Comparison of ENCODE assay signal across 10 mouse cellular contexts in genomic region chr6:19869697-19870096, GRCm38 (mm10).
DNase-seq lines count a peak whose midpoint lies in the region.
"Had no signal": no experiment of that assay in that cellular context is flagged by ENCODE, and none has a peak within 500 bp of the region (broad histone marks: within the 10 kb centered on the region; RNA-seq: fewer than 3 reads in every experiment).

No protein-coding gene starts in this region.

- DNase-seq in left cerebral cortex, postnatal 4 days: peak; percentile 66
- DNase-seq in left cerebral cortex, postnatal 10 days (ENCODE audit: extremely low spot score in 1 of 2, low spot score in 2 of 2): no peak
- peak; percentile 75 to 77 for DNase-seq in cerebellum, adult 18-20 months
- peak; percentile 66 to 73 for DNase-seq in cerebellum, postnatal 36 days
- peak; percentile 36 to 84 for DNase-seq in layer of hippocampus, postnatal 14 days (ENCODE audit: low spot score in 2 of 2)
- no peak for DNase-seq in heart, adult 8-10 months (ENCODE audit: low spot score)
- DNase-seq in lung, postnatal 14 days: no peak
- DNase-seq: heart, adult 2 months; heart, postnatal 10 days; lung, adult 2 months had no signal

- intact Hi-C loops in left cerebral cortex, postnatal 4 days (cut with DNase I): no loop called here
- intact Hi-C loops in left cerebral cortex, postnatal 10 days (cut with DNase I): no loop called here

Comparison
In these comparisons a context has a peak if more than half of its experiments do, and no peak if none do; other contexts are left out.
1. DNase-seq: peak in left cerebral cortex, postnatal 4 days (single experiment), cerebellum, adult 18-20 months (2 of 2), cerebellum, postnatal 36 days (2 of 2) and layer of hippocampus, postnatal 14 days (2 of 2); none in left cerebral cortex, postnatal 10 days (0 of 2), heart, adult 8-10 months (single experiment) and lung, postnatal 14 days (single experiment).